Comparison of ENCODE assay signal across 16 mouse cellular contexts in genomic region chr17:9729020-9729419, GRCm38 (mm10). TPM values are rescaled to one million over a fixed set of nuclear protein-coding genes. Genes with fewer than 3 reads are reported as not detected.
"Had no signal": no experiment of that assay in that cellular context is flagged by ENCODE, and none has a peak within 500 bp of the region (broad histone marks: within the 10 kb centered on the region; RNA-seq: fewer than 3 reads in every experiment).

No protein-coding gene starts in this region.

- H3K4me2 ChIP-seq: limb, embryonic 12.5 days; liver, embryonic 13.5 days; lung, embryonic 15.5 days; neural tube, embryonic 12.5 days had no signal

- H3K4me1 ChIP-seq: limb, embryonic 12.5 days; liver, embryonic 13.5 days; lung, embryonic 15.5 days had no signal

- H3K9ac ChIP-seq: limb, embryonic 12.5 days; liver, embryonic 13.5 days; liver, postnatal 0 days; lung, embryonic 15.5 days; neural tube, embryonic 12.5 days had no signal

- H3K4me3 ChIP-seq: limb, embryonic 12.5 days; liver, embryonic 13.5 days; lung, embryonic 15.5 days; myocyte; neural tube, embryonic 12.5 days had no signal

- H3K27me3 ChIP-seq: limb, embryonic 12.5 days; liver, embryonic 13.5 days; lung, embryonic 15.5 days; neural tube, embryonic 12.5 days had no signal

- H3K36me3 ChIP-seq: limb, embryonic 12.5 days; liver, embryonic 13.5 days; lung, embryonic 15.5 days; neural tube, embryonic 12.5 days had no signal

- H3K9me3 ChIP-seq: limb, embryonic 12.5 days; liver, embryonic 13.5 days; lung, embryonic 15.5 days; neural tube, embryonic 12.5 days had no signal

- H3K27ac ChIP-seq: limb, embryonic 12.5 days; liver, embryonic 13.5 days; lung, embryonic 15.5 days; neural tube, embryonic 12.5 days; stomach, postnatal 0 days had no signal

- ATAC-seq: liver, postnatal 0 days had no signal

- DNase-seq: kidney, adult 2 months; kidney, postnatal 25 days; layer of hippocampus, postnatal 36 days; liver; liver, embryonic 13.5 days; liver, postnatal 0 days; right cerebral cortex, postnatal 25 days; thymus, postnatal 4 days had no signal

RNA-seq across cellular contexts. Expression of gene Pabpc6, which starts 59.5 kb away (rescaled TPM):
- total RNA-seq: left cerebral cortex, postnatal 36 days; megakaryocyte-erythroid progenitor cell, adult 5-6 weeks had no signal
- polyA plus RNA-seq: kidney, embryonic 16.5 days; limb, embryonic 12.5 days; liver, embryonic 13.5 days; liver, postnatal 0 days; lung, embryonic 15.5 days; myocyte; neural tube, embryonic 12.5 days; stomach, postnatal 0 days had no signal
